Mouse (Mus musculus): ENCODE measurements at regions not wholly inside any gene's neighbourhood (a gene's known extent, or its start where the extent isn't known, plus 50 kb on each side); places are given as distances from the start of the nearest gene placed in this dataset.

GRCm38 (mm10) chr15:69632306-69632705 lies 3131.6 kb upstream of the Lrrc6 start:
- no peak for ATAC-seq (ENCODE audit: low read depth)
- Histone ChIP-seq H3K27me3 (ENCODE audit: control insufficient read depth, insufficient read depth, low read depth, low read length) (no peaks in the 10 kb centered on the region), H3K9ac (ENCODE audit: low read depth, low read length) (no peak overlapping the region), H3K4me2 (ENCODE audit: low read depth, low read length) (no peak overlapping the region), H3K9me3 (replicated peaks; ENCODE audit: control insufficient read depth, low read length) (no peaks in the 10 kb centered on the region), H3K4me1 (ENCODE audit: control insufficient read depth, low read depth, low read length) (no peaks in the 10 kb centered on the region), H3K27ac (ENCODE audit: low read length) (no peak overlapping the region), H3K36me3 (ENCODE audit: control insufficient read depth, insufficient read depth) (no peaks in the 10 kb centered on the region), H3K4me3 (ENCODE audit: low read depth, low read length) (no peak overlapping the region)

GRCm38 (mm10) chr15:69617998-69618397 lies 3117.3 kb upstream of the Lrrc6 start:
- no peaks in the 10 kb centered on the region for H3K4me1 ChIP-seq (ENCODE audit: control insufficient read depth, low read depth, low read length)
- no peaks in the 10 kb centered on the region for H3K9me3 ChIP-seq (replicated peaks; ENCODE audit: control insufficient read depth, low read length)
- no peak overlapping the region for H3K9ac ChIP-seq (ENCODE audit: low read depth, low read length)
- H3K27ac ChIP-seq (ENCODE audit: low read length), result no peak overlapping the region
- 20% methylated on average over 2 of the region's 2 CpGs for WGBS (ENCODE audit: insufficient replicate concordance)
- no peaks in the 10 kb centered on the region for H3K36me3 ChIP-seq (ENCODE audit: control insufficient read depth, insufficient read depth)
- H3K4me3 ChIP-seq (ENCODE audit: low read depth, low read length), result no peak overlapping the region
- H3K4me2 ChIP-seq (ENCODE audit: low read depth, low read length), result no peak overlapping the region
- ATAC-seq (ENCODE audit: low read depth), result no peak
- H3K27me3 ChIP-seq (ENCODE audit: control insufficient read depth, insufficient read depth, low read depth, low read length), result no peaks in the 10 kb centered on the region

- H3K4me2 ChIP-seq (ENCODE audit: low read depth, low read length), result no peak overlapping the region
- H3K4me3 ChIP-seq (ENCODE audit: low read depth, low read length), result no peak overlapping the region
- no peaks in the 10 kb centered on the region for H3K9me3 ChIP-seq (replicated peaks; ENCODE audit: control insufficient read depth, low read length)
- 27% methylated on average over 3 of the region's 3 CpGs for WGBS (ENCODE audit: insufficient replicate concordance)
- no peak overlapping the region for H3K9ac ChIP-seq (ENCODE audit: low read depth, low read length)
- no peaks in the 10 kb centered on the region for H3K4me1 ChIP-seq (ENCODE audit: control insufficient read depth, low read depth, low read length)
- ATAC-seq (ENCODE audit: low read depth), result no peak
- H3K27me3 ChIP-seq (ENCODE audit: control insufficient read depth, insufficient read depth, low read depth, low read length), result no peaks in the 10 kb centered on the region
- no peak overlapping the region for H3K27ac ChIP-seq (ENCODE audit: low read length)
- H3K36me3 ChIP-seq (ENCODE audit: control insufficient read depth, insufficient read depth), result no peaks in the 10 kb centered on the region
Observed at GRCm38 (mm10) chr15:69614048-69614447, 3113.3 kb upstream of the Lrrc6 start.

GRCm38 (mm10) chr15:69591219-69592006 lies 3090.7 kb upstream of the Lrrc6 start:
- Histone ChIP-seq H3K27ac (ENCODE audit: low read length) (no peak overlapping the region), H3K4me2 (ENCODE audit: low read depth, low read length) (no peak overlapping the region), H3K4me1 (ENCODE audit: control insufficient read depth, low read depth, low read length) (no peaks in the 10 kb centered on the region), H3K4me3 (ENCODE audit: low read depth, low read length) (no peak overlapping the region), H3K9me3 (replicated peaks; ENCODE audit: control insufficient read depth, low read length) (no peaks in the 10 kb centered on the region), H3K9ac (ENCODE audit: low read depth, low read length) (no peak overlapping the region), H3K36me3 (ENCODE audit: control insufficient read depth, insufficient read depth) (no peaks in the 10 kb centered on the region), H3K27me3 (ENCODE audit: control insufficient read depth, insufficient read depth, low read depth, low read length) (no peaks in the 10 kb centered on the region)
- ATAC-seq (ENCODE audit: low read depth), result no peak
- 55% methylated on average over 4 of the region's 4 CpGs for WGBS (ENCODE audit: insufficient replicate concordance)

- H3K36me3 ChIP-seq (ENCODE audit: control insufficient read depth, insufficient read depth), result no peaks in the 10 kb centered on the region
- H3K27me3 ChIP-seq (ENCODE audit: control insufficient read depth, insufficient read depth, low read depth, low read length), result no peaks in the 10 kb centered on the region
- no peak overlapping the region for H3K27ac ChIP-seq (ENCODE audit: low read length)
- H3K4me1 ChIP-seq (ENCODE audit: control insufficient read depth, low read depth, low read length), result no peaks in the 10 kb centered on the region
- no peak overlapping the region for H3K9ac ChIP-seq (ENCODE audit: low read depth, low read length)
- H3K4me3 ChIP-seq (ENCODE audit: low read depth, low read length), result no peak overlapping the region
- H3K9me3 ChIP-seq (replicated peaks; ENCODE audit: control insufficient read depth, low read length), result no peaks in the 10 kb centered on the region
- no peak overlapping the region for H3K4me2 ChIP-seq (ENCODE audit: low read depth, low read length)
- 53% methylated on average over 5 of the region's 5 CpGs for WGBS (ENCODE audit: insufficient replicate concordance)
- no peak for ATAC-seq (ENCODE audit: low read depth)
Observed at GRCm38 (mm10) chr15:69588084-69588483, 3087.4 kb upstream of the Lrrc6 start.

GRCm38 (mm10) chr15:69576742-69577141 lies 3076.0 kb upstream of the Lrrc6 start:
- Histone ChIP-seq H3K4me1 (ENCODE audit: control insufficient read depth, low read depth, low read length) (no peaks in the 10 kb centered on the region), H3K9ac (ENCODE audit: low read depth, low read length) (no peak overlapping the region), H3K9me3 (replicated peaks; ENCODE audit: control insufficient read depth, low read length) (no peaks in the 10 kb centered on the region), H3K4me2 (ENCODE audit: low read depth, low read length) (no peak overlapping the region), H3K27me3 (ENCODE audit: control insufficient read depth, insufficient read depth, low read depth, low read length) (no peaks in the 10 kb centered on the region), H3K36me3 (ENCODE audit: control insufficient read depth, insufficient read depth) (no peaks in the 10 kb centered on the region), H3K4me3 (ENCODE audit: low read depth, low read length) (no peak overlapping the region), H3K27ac (ENCODE audit: low read length) (no peak overlapping the region)
- ATAC-seq (ENCODE audit: low read depth), result no peak
- WGBS (ENCODE audit: insufficient replicate concordance), result 48% methylated on average over 2 of the region's 2 CpGs

GRCm38 (mm10) chr15:69575611-69576153 lies 3075.0 kb upstream of the Lrrc6 start:
- no peaks in the 10 kb centered on the region for H3K4me1 ChIP-seq (ENCODE audit: control insufficient read depth, low read depth, low read length)
- no peak overlapping the region for H3K9ac ChIP-seq (ENCODE audit: low read depth, low read length)
- H3K36me3 ChIP-seq (ENCODE audit: control insufficient read depth, insufficient read depth), result no peaks in the 10 kb centered on the region
- no peak overlapping the region for H3K4me3 ChIP-seq (ENCODE audit: low read depth, low read length)
- peak; percentile 78 for ATAC-seq (ENCODE audit: low read depth)
- H3K27me3 ChIP-seq (ENCODE audit: control insufficient read depth, insufficient read depth, low read depth, low read length), result no peaks in the 10 kb centered on the region
- H3K4me2 ChIP-seq (ENCODE audit: low read depth, low read length), result no peak overlapping the region
- H3K9me3 ChIP-seq (replicated peaks; ENCODE audit: control insufficient read depth, low read length), result no peaks in the 10 kb centered on the region
- WGBS (ENCODE audit: insufficient replicate concordance), result 26% methylated on average over 4 of the region's 4 CpGs
- no peak overlapping the region for H3K27ac ChIP-seq (ENCODE audit: low read length)

- Histone ChIP-seq H3K27ac (ENCODE audit: low read length) (no peak overlapping the region), H3K4me2 (ENCODE audit: low read depth, low read length) (no peak overlapping the region), H3K9me3 (replicated peaks; ENCODE audit: control insufficient read depth, low read length) (no peaks in the 10 kb centered on the region), H3K27me3 (ENCODE audit: control insufficient read depth, insufficient read depth, low read depth, low read length) (no peaks in the 10 kb centered on the region), H3K4me1 (ENCODE audit: control insufficient read depth, low read depth, low read length) (no peaks in the 10 kb centered on the region), H3K36me3 (ENCODE audit: control insufficient read depth, insufficient read depth) (no peaks in the 10 kb centered on the region), H3K9ac (ENCODE audit: low read depth, low read length) (no peak overlapping the region), H3K4me3 (ENCODE audit: low read depth, low read length) (no peak overlapping the region)
- ATAC-seq (ENCODE audit: low read depth), result no peak
- 61% methylated on average over 3 of the region's 3 CpGs for WGBS (ENCODE audit: insufficient replicate concordance)
Observed at GRCm38 (mm10) chr15:69554171-69554570, 3053.5 kb upstream of the Lrrc6 start.

GRCm38 (mm10) chr15:69552062-69552628 lies 3051.4 kb upstream of the Lrrc6 start:
- Histone ChIP-seq H3K27me3 (ENCODE audit: control insufficient read depth, insufficient read depth, low read depth, low read length) (no peaks in the 10 kb centered on the region), H3K9me3 (replicated peaks; ENCODE audit: control insufficient read depth, low read length) (no peaks in the 10 kb centered on the region), H3K27ac (ENCODE audit: low read length) (no peak overlapping the region), H3K4me3 (ENCODE audit: low read depth, low read length) (no peak overlapping the region), H3K4me2 (ENCODE audit: low read depth, low read length) (no peak overlapping the region), H3K36me3 (ENCODE audit: control insufficient read depth, insufficient read depth) (no peaks in the 10 kb centered on the region), H3K4me1 (ENCODE audit: control insufficient read depth, low read depth, low read length) (no peaks in the 10 kb centered on the region), H3K9ac (ENCODE audit: low read depth, low read length) (no peak overlapping the region)
- no peak for ATAC-seq (ENCODE audit: low read depth)
- 58% methylated on average over 5 of the region's 5 CpGs for WGBS (ENCODE audit: insufficient replicate concordance)

Measured in liver, embryonic 16.5 days (tissue).